Mouse (Mus musculus) adrenal gland, adult 18-20 months (tissue): ENCODE measurements at regions not wholly inside any gene's neighbourhood (a gene's known extent, or its start where the extent isn't known, plus 50 kb on each side); places are given as distances from the start of the nearest gene placed in this dataset.

Experiments
- DNase-seq, 2 experiments: peaks; one replicate each; pipeline ENCODE4 v3.0.0; 2021 to 2022; ENCODE audit warnings: low spot score in 2 of 2

GRCm38 (mm10) chr9:46544326-46544725, 224.5 kb upstream of the 4931429L15Rik start:
- DNase-seq, result no peak

GRCm38 (mm10) chr9:46541001-46541400, 221.2 kb upstream of the 4931429L15Rik start:
- no peak for DNase-seq

GRCm38 (mm10) chr9:46538616-46539015, 218.8 kb upstream of the 4931429L15Rik start:
- DNase-seq, result no peak

- no peak for DNase-seq
Measured at GRCm38 (mm10) chr9:46516401-46517130, 196.8 kb upstream of the 4931429L15Rik start.

- no peak for DNase-seq
Measured at GRCm38 (mm10) chr9:46512276-46513051, 192.7 kb upstream of the 4931429L15Rik start.

GRCm38 (mm10) chr9:46511307-46511706, 191.5 kb upstream of the 4931429L15Rik start:
- DNase-seq, result no peak

GRCm38 (mm10) chr9:46509896-46510295, 190.1 kb upstream of the 4931429L15Rik start:
- DNase-seq, result no peak

GRCm38 (mm10) chr9:46509458-46509857, 189.7 kb upstream of the 4931429L15Rik start:
- no peak for DNase-seq

GRCm38 (mm10) chr9:46507036-46507435, 187.2 kb upstream of the 4931429L15Rik start:
- DNase-seq, result no peak

GRCm38 (mm10) chr9:46504536-46504935, 184.8 kb upstream of the 4931429L15Rik start:
- DNase-seq, result no peak

GRCm38 (mm10) chr9:46504133-46504416, 184.3 kb upstream of the 4931429L15Rik start:
- no peak for DNase-seq

GRCm38 (mm10) chr9:46503321-46504132, 183.7 kb upstream of the 4931429L15Rik start:
- no peak for DNase-seq

- DNase-seq, result no peak
Measured at GRCm38 (mm10) chr9:46499426-46499825, 179.6 kb upstream of the 4931429L15Rik start.

- no peak for DNase-seq
Measured at GRCm38 (mm10) chr9:46498861-46499260, 179.1 kb upstream of the 4931429L15Rik start.

- no peak for DNase-seq
Measured at GRCm38 (mm10) chr9:46495276-46495675, 175.5 kb upstream of the 4931429L15Rik start.

- no peak for DNase-seq
Measured at GRCm38 (mm10) chr9:46482859-46483443, 163.2 kb upstream of the 4931429L15Rik start.

GRCm38 (mm10) chr9:46482034-46482858, 162.5 kb upstream of the 4931429L15Rik start:
- no peak for DNase-seq

GRCm38 (mm10) chr9:46481491-46481890, 161.7 kb upstream of the 4931429L15Rik start:
- no peak for DNase-seq

GRCm38 (mm10) chr9:46480080-46480690, 160.4 kb upstream of the 4931429L15Rik start:
- DNase-seq, result peak; percentile 30 to 36

GRCm38 (mm10) chr9:46478611-46479010, 158.8 kb upstream of the 4931429L15Rik start:
- DNase-seq, result no peak
